In the genomic region with DNA sequence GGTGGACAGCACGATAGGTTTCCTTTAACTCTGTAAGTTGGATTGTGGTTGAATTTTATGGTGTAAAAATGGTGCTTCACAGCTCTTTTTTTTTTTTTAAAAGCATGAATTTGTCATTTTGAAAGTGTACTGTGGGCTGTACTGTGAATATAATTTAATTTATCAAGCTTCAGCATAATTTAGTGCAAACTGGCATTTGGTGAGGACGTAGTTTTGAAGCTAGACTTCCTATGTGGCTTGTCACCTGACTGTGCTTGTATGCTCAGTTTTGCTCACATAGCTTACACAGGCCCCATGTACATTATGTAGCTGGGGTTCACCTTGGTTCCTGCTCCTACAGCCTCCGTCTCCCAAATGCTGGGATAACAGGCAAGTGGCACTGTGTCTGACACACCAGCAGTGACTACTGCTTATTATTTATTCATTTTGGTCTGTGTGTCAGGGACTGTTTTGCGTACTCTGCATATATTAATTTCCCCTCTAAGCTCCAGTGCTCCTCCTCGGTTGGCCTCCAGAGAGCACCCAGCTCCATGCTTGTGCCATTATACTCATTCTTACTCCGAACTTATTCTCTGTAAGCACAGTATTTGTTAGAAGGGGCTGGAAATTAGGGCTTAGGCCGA, we compare ENCODE assay signal across 23 mouse cellular contexts. TPM values are rescaled to one million over a fixed set of nuclear protein-coding genes. Genes with fewer than 3 reads are reported as not detected.
DNase-seq lines count a peak whose midpoint lies in the region; ATAC-seq lines count a peak whose summit lies in the region.
"Had no signal": no experiment of that assay in that cellular context is flagged by ENCODE, and none has a peak within 500 bp of the region (broad histone marks: within the 10 kb centered on the region; RNA-seq: fewer than 3 reads in every experiment).

No protein-coding gene starts in this region.

- ATAC-seq in midbrain, embryonic 14.5 days (ENCODE audit: low FRiP score, low TSS enrichment): peak; percentile 66; the same call in 1 of the 2 replicates
- ATAC-seq in CD4-positive, CD25-positive, alpha-beta regulatory T cell, adult 4 months: peak; percentile 71
- peak; percentile 59 for ATAC-seq in inflammation-experienced regulatory T-cells, adult 6 months
- ATAC-seq: hindbrain, embryonic 16.5 days; intestine, postnatal 0 days had no signal

- peak; percentile 62 for DNase-seq in heart, adult 11 months
- no peak for DNase-seq in heart, postnatal 14 days
- DNase-seq in midbrain, embryonic 14.5 days: peak; percentile 12
- DNase-seq in midbrain, embryonic 10.5 days (ENCODE audit: low spot score): no peak
- no peak for DNase-seq in gastrocnemius, postnatal 14 days
- DNase-seq in left cerebral cortex, postnatal 10 days (ENCODE audit: extremely low spot score in 1 of 2, low spot score in 2 of 2): no peak
- DNase-seq: adrenal gland, postnatal 25 days; cerebellum, adult 11-12 months; cerebellum, adult 9-11 months; gastrocnemius, postnatal 10 days; heart, adult 18-20 months; heart, postnatal 4 days; kidney, adult 9 months; kidney, postnatal 10 days; layer of hippocampus, postnatal 36 days had no signal

- no peaks in the 10 kb centered on the region for H3K9me3 ChIP-seq in midbrain, embryonic 14.5 days (ENCODE audit: control insufficient read depth, low read length)
- H3K9me3 ChIP-seq in midbrain, embryonic 10.5 days (replicated peaks): no peaks in the 10 kb centered on the region
- H3K9me3 ChIP-seq: embryonic facial prominence, embryonic 13.5 days; lung, embryonic 15.5 days had no signal

- H3K9ac ChIP-seq in midbrain, embryonic 14.5 days (replicated peaks; ENCODE audit: low read length): no peak overlapping the region
- H3K9ac ChIP-seq: embryonic facial prominence, embryonic 13.5 days; lung, embryonic 15.5 days had no signal

- no peak overlapping the region for H3K4me3 ChIP-seq in midbrain, embryonic 14.5 days (replicated peaks; ENCODE audit: low read depth, low read length)
- H3K4me3 ChIP-seq in midbrain, embryonic 10.5 days: no peak overlapping the region
- H3K4me3 ChIP-seq: embryonic facial prominence, embryonic 13.5 days; lung, embryonic 15.5 days had no signal

- WGBS in midbrain, embryonic 14.5 days: 60% methylated on average over 7 of the region's 7 CpGs
- 90% methylated on average over 7 of the region's 7 CpGs for WGBS in midbrain, embryonic 10.5 days

- no peak overlapping the region for H3K4me2 ChIP-seq in midbrain, embryonic 14.5 days (ENCODE audit: low read length)
- H3K4me2 ChIP-seq: embryonic facial prominence, embryonic 13.5 days; heart, embryonic 11.5 days; liver, embryonic 11.5 days; lung, embryonic 15.5 days had no signal

- no peaks in the 10 kb centered on the region for H3K27me3 ChIP-seq in midbrain, embryonic 14.5 days (ENCODE audit: control insufficient read depth, insufficient read depth, low read length)
- no peaks in the 10 kb centered on the region for H3K27me3 ChIP-seq in midbrain, embryonic 10.5 days (ENCODE audit: low read depth, poor library complexity, severe bottlenecking)
- H3K27me3 ChIP-seq: embryonic facial prominence, embryonic 13.5 days; lung, embryonic 15.5 days had no signal

- intact Hi-C loops in heart, postnatal 14 days (cut with DNase I): no loop called here
- intact Hi-C loops in gastrocnemius, postnatal 14 days (cut with DNase I; ENCODE audit: low total_unique reads): no loop called here
- intact Hi-C loops in left cerebral cortex, postnatal 10 days (cut with DNase I): no loop called here

- H3K36me3 ChIP-seq in midbrain, embryonic 14.5 days (ENCODE audit: control insufficient read depth, insufficient read depth, low read length): no peaks in the 10 kb centered on the region
- peaks cover 6% of the 10 kb centered on the region; the same call in 1 of the 2 replicates for H3K36me3 ChIP-seq in midbrain, embryonic 10.5 days
- H3K36me3 ChIP-seq: embryonic facial prominence, embryonic 13.5 days; lung, embryonic 15.5 days had no signal

- peaks cover 7% of the 10 kb centered on the region for H3K4me1 ChIP-seq in midbrain, embryonic 14.5 days (ENCODE audit: control insufficient read depth, insufficient read depth, low read length)
- H3K4me1 ChIP-seq in midbrain, embryonic 10.5 days: peaks cover 29% of the 10 kb centered on the region

- H3K27ac ChIP-seq in midbrain, embryonic 14.5 days (replicated peaks; ENCODE audit: low read depth, low read length): no peak overlapping the region
- H3K27ac ChIP-seq in midbrain, embryonic 10.5 days (replicated peaks): no peak overlapping the region
- H3K27ac ChIP-seq: embryonic facial prominence, embryonic 13.5 days; lung, embryonic 15.5 days had no signal

RNA-seq across cellular contexts. Expression of a gene that starts 9.1 kb away (rescaled TPM):
- 10 to 100 TPM; 30.8 to 31.7 TPM for total RNA-seq in heart, postnatal 14 days (2021)
- 23.1 and 27.5 TPM in 2 replicates for polyA plus RNA-seq in midbrain, embryonic 14.5 days (2014; fragmentation: Nextera tagmentation; extraction: Ambion mirVana)
- 11.8 and 15.1 TPM in 2 replicates for polyA plus RNA-seq in midbrain, embryonic 10.5 days (2016; fragmentation: Nextera tagmentation; extraction: Ambion mirVana)
- polyA plus RNA-seq in CD4-positive, CD25-positive, alpha-beta regulatory T cell, adult 4 months (2017; shearing (Covaris generic)): 10 to 100 TPM; 34.9 to 39.9 TPM
- polyA plus RNA-seq in inflammation-experienced regulatory T-cells, adult 6 months (2017; shearing (Covaris generic)): 10 to 100 TPM; 23.5 to 57.7 (median 36.7) TPM
- total RNA-seq in gastrocnemius, postnatal 14 days (2021): 10 to 100 TPM; 23.0 to 29.6 TPM
- 10 to 100 TPM; 53.7 to 54.9 TPM for total RNA-seq in left cerebral cortex, postnatal 10 days (2021)

RNA-seq across cellular contexts. Expression of a gene that starts 41.6 kb away (rescaled TPM):
- total RNA-seq in heart, postnatal 14 days (2021): 10 to 100 TPM; 35.3 to 48.4 TPM
- 69.0 and 90.6 TPM in 2 replicates for polyA plus RNA-seq in midbrain, embryonic 14.5 days (2014; fragmentation: Nextera tagmentation; extraction: Ambion mirVana)
- 152 and 161 TPM in 2 replicates for polyA plus RNA-seq in midbrain, embryonic 10.5 days (2016; fragmentation: Nextera tagmentation; extraction: Ambion mirVana)
- 100 to 1,000 TPM; 346 to 495 TPM for polyA plus RNA-seq in CD4-positive, CD25-positive, alpha-beta regulatory T cell, adult 4 months (2017; shearing (Covaris generic))
- 100 to 1,000 TPM; 410 to 733 (median 423) TPM for polyA plus RNA-seq in inflammation-experienced regulatory T-cells, adult 6 months (2017; shearing (Covaris generic))
- total RNA-seq in gastrocnemius, postnatal 14 days (2021): 10 to 100 TPM; 10.7 to 11.5 TPM
- 10 to 100 TPM; 17.4 to 21.3 TPM for total RNA-seq in left cerebral cortex, postnatal 10 days (2021)

Comparison
In these comparisons a context has a peak if more than half of its experiments do, and no peak if none do; other contexts are left out.
1. DNase-seq: peak in heart, adult 11 months (single experiment) and midbrain, embryonic 14.5 days (single experiment); none in heart, postnatal 14 days (0 of 2), midbrain, embryonic 10.5 days (single experiment), gastrocnemius, postnatal 14 days (single experiment) and left cerebral cortex, postnatal 10 days (0 of 2).
2. Peak in every context shown above with its lines, with median percentiles within 50 percentile points of each other: ATAC-seq.